8 mouse cellular contexts compared by ENCODE assay signal in the genomic region with DNA sequence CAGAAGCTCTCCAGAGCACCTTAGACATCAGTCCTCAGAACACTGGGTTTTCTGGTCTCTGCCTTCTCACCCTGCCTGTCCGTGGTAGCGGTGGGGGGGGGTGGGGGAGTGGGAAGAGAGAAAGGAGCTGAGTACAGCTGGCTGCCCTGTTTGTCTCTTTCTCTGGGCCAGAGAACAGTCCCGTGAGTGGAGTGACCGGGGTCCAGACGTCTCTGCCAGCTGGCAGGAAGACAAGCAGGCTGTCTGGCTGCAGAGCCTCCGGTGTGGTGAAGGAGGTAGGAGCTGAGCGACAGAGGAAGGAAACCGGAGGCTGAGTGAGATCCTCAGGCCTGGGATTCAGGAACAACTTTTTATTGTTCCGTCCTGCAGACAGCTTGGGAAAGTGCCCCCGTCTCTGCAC. TPM values are rescaled to one million over a fixed set of nuclear protein-coding genes. Genes with fewer than 3 reads are reported as not detected.
DNase-seq lines count a peak whose midpoint lies in the region; ATAC-seq and TF ChIP-seq lines count a peak whose summit lies in the region.

No protein-coding gene starts in this region.

- H3K27ac ChIP-seq in intestine, embryonic 15.5 days = peak overlapping the region; percentile 42
- H3K27ac ChIP-seq in midbrain, embryonic 11.5 days (ENCODE audit: low read depth, low read length) = no peak overlapping the region
- peak overlapping the region; percentile 24; the same call in 1 of the 2 replicates for H3K27ac ChIP-seq in stomach, postnatal 0 days (replicated peaks)

- 0 out of 2 replicates have a peak overlapping the region, but pooled peaks have one; percentile 0 for H3K4me2 ChIP-seq in intestine, embryonic 15.5 days (replicated peaks)
- no peak overlapping the region for H3K4me2 ChIP-seq in midbrain, embryonic 11.5 days
- no peak overlapping the region for H3K4me2 ChIP-seq in stomach, postnatal 0 days (replicated peaks; ENCODE audit: low read depth)

- DNase-seq in T-cell, adult 2 months (ENCODE audit: low spot score) = peak; percentile 12
- peak; percentile 42 to 70 for DNase-seq in cerebellum, postnatal 4 days (ENCODE audit: low spot score in 2 of 2)
- peak; percentile 90 to 94 for DNase-seq in heart, adult 18-20 months
- DNase-seq in left cerebral cortex, postnatal 36 days (ENCODE audit: low spot score in 2 of 2) = peak; percentile 20 to 31
- DNase-seq in midbrain, embryonic 11.5 days (ENCODE audit: low spot score, missing footprints) = peak; percentile 87
- peak; percentile 35 for DNase-seq in stomach, postnatal 0 days (ENCODE audit: low spot score)
- DNase-seq in spleen, postnatal 36 days (ENCODE audit: low spot score in 2 of 2) = no peak

- peaks cover 47% of the 10 kb centered on the region for H3K4me1 ChIP-seq in intestine, embryonic 15.5 days (replicated peaks)
- H3K4me1 ChIP-seq in midbrain, embryonic 11.5 days (ENCODE audit: control insufficient read depth, insufficient read depth, low read length) = peaks cover 38% of the 10 kb centered on the region
- H3K4me1 ChIP-seq in stomach, postnatal 0 days (replicated peaks; ENCODE audit: control insufficient read depth, insufficient read depth) = 0 out of 2 replicates have a peak, but pooled peaks cover 3% of the 10 kb centered on the region

- no peak for TF ChIP-seq EP300 in stomach, postnatal 0 days (optimal IDR thresholded peaks at IDR 0.05)

- ATAC-seq in intestine, embryonic 15.5 days = peak; percentile 60
- ATAC-seq in midbrain, embryonic 11.5 days (ENCODE audit: low FRiP score) = peak; percentile 17; the same call in 1 of the 2 replicates
- ATAC-seq in stomach, postnatal 0 days (ENCODE audit: low FRiP score, low TSS enrichment) = peak; percentile 66; the same call in 1 of the 2 replicates

- H3K9me3 ChIP-seq in intestine, embryonic 15.5 days = no peaks in the 10 kb centered on the region
- H3K9me3 ChIP-seq in midbrain, embryonic 11.5 days (ENCODE audit: control insufficient read depth, low read length) = no peaks in the 10 kb centered on the region
- H3K9me3 ChIP-seq in stomach, postnatal 0 days (ENCODE audit: control insufficient read depth, low read length) = no peaks in the 10 kb centered on the region

- H3K27me3 ChIP-seq in intestine, embryonic 15.5 days (replicated peaks) = no peaks in the 10 kb centered on the region
- H3K27me3 ChIP-seq in midbrain, embryonic 11.5 days (ENCODE audit: control insufficient read depth, insufficient read depth, low read length) = peaks cover 6% of the 10 kb centered on the region; the same call in 1 of the 2 replicates
- no peaks in the 10 kb centered on the region for H3K27me3 ChIP-seq in stomach, postnatal 0 days (ENCODE audit: control insufficient read depth, insufficient read depth, low read length)

- WGBS in intestine, embryonic 15.5 days = 22% methylated on average over 10 of the region's 10 CpGs
- WGBS in midbrain, embryonic 11.5 days = 29% methylated on average over 10 of the region's 10 CpGs
- WGBS in stomach, postnatal 0 days = 13% methylated on average over 10 of the region's 10 CpGs

- H3K9ac ChIP-seq in intestine, embryonic 15.5 days = no peak overlapping the region
- peak overlapping the region; percentile 1; the same call in 1 of the 2 replicates for H3K9ac ChIP-seq in midbrain, embryonic 11.5 days (ENCODE audit: low read length)
- H3K9ac ChIP-seq in stomach, postnatal 0 days (ENCODE audit: low read length) = 0 out of 2 replicates have a peak overlapping the region, but pooled peaks have one; percentile 8

- no peak overlapping the region for H3K4me3 ChIP-seq in intestine, embryonic 15.5 days (replicated peaks)
- H3K4me3 ChIP-seq in midbrain, embryonic 11.5 days (ENCODE audit: low read depth, low read length) = no peak overlapping the region
- H3K4me3 ChIP-seq in stomach, postnatal 0 days (ENCODE audit: low read depth, low read length) = no peak overlapping the region

- no peak for TF ChIP-seq CTCF in stomach, postnatal 0 days (IDR thresholded peaks at IDR 0.05; ENCODE audit: low read depth)

- H3K36me3 ChIP-seq in intestine, embryonic 15.5 days = no peaks in the 10 kb centered on the region
- H3K36me3 ChIP-seq in midbrain, embryonic 11.5 days (ENCODE audit: control insufficient read depth, insufficient read depth, low read length) = no peaks in the 10 kb centered on the region
- H3K36me3 ChIP-seq in stomach, postnatal 0 days (ENCODE audit: control insufficient read depth, insufficient read depth, low read length) = no peaks in the 10 kb centered on the region

- intact Hi-C loops in left cerebral cortex, postnatal 36 days (cut with DNase I) = loop anchor here (10.0 kb wide), 1 partner anchor 209 kb away; no protein-coding TSS in a partner anchor

RNA-seq across cellular contexts. Expression of a gene that starts 59.5 kb away (rescaled TPM):
- 10 to 100 TPM; 25.8 to 28.1 TPM for total RNA-seq in heart, adult 18-20 months (2021)
- polyA plus RNA-seq in intestine, embryonic 15.5 days (2015; fragmentation: Nextera tagmentation; extraction: Ambion mirVana) = 5.6 and 5.9 TPM in 2 replicates
- total RNA-seq in left cerebral cortex, postnatal 36 days (2021) = 10 to 100 TPM; 38.2 to 50.7 TPM
- polyA plus RNA-seq in midbrain, embryonic 11.5 days (2014; fragmentation: Nextera tagmentation; extraction: Ambion mirVana) = 3.2 and 3.4 TPM in 2 replicates
- polyA plus RNA-seq in stomach, postnatal 0 days (2015; fragmentation: Nextera tagmentation; extraction: Ambion mirVana) = 6.1 and 7.0 TPM in 2 replicates

Comparison
In these comparisons a context has a peak if more than half of its experiments do, and no peak if none do; other contexts are left out.
1. DNase-seq: peak in T-cell, adult 2 months (single experiment), cerebellum, postnatal 4 days (2 of 2), heart, adult 18-20 months (2 of 2), left cerebral cortex, postnatal 36 days (2 of 2), midbrain, embryonic 11.5 days (single experiment) and stomach, postnatal 0 days (single experiment); none in spleen, postnatal 36 days (0 of 2).
2. Peak in every context shown above with its lines, with median percentiles within 50 percentile points of each other: ATAC-seq.